Mouse (Mus musculus) heart, adult 9 months (tissue): ENCODE results near the gene Olfr885.

Experiments used
- DNase-seq, 2 experiments: peaks; one replicate each; pipeline ENCODE4 v3.0.0; 2022; ENCODE audit warnings: low spot score in 2 of 2

Olfr885 gene

DNA sequence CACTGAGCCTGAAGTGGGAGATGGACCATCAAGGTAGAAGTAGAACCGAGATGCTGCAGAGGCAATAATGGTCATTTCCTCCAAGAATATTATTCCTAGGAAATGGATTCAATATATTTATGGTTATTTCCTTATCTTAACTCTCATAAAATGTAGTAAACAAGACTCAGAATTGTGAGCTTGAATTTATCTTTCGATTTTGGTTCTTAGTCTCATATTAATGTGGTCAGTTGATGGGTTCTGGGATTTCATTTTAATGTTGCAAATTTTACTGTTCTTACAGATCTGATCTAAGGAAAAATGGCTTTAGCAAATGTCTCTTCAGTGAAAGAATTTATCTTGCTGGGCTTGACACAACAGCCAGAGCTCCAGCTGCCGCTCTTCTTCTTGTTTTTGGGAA lies at the start of gene Olfr885:
Olfr885 (plus strand) TSS at position 301 of the 400 bp plus-strand sequence.
- no peak for DNase-seq

DNA sequence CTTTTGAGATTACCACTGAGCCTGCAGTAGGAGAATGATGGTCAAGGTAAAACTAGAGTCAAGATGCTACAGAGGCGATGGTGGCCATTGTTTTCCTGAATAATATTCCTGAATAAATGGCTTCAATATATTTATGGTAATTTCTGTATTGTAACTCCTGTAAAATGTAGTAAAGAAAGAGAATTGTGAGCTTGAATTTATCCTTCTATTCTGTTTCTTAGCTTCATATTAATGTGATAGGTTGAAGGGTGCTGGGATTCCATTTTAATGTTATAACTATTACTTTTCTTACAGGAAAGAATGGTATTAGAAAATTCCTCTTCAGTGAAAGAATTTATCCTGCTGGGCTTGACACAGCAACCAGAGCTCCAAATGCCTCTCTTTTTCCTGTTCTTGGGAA lies 35.6 kb upstream of the Olfr885 start, which contains the start of gene Olfr883:
Olfr883 (plus strand) TSS at position 301 of the 400 bp plus-strand sequence.
- DNase-seq = no peak

- no peak for DNase-seq
These were observed 14.9 kb upstream of the Olfr885 start, which contains the start of gene Olfr884 for GRCm38 (mm10) chr9:38046255-38046654. Olfr884 (plus strand) TSS chr9:38046555.

DNA sequence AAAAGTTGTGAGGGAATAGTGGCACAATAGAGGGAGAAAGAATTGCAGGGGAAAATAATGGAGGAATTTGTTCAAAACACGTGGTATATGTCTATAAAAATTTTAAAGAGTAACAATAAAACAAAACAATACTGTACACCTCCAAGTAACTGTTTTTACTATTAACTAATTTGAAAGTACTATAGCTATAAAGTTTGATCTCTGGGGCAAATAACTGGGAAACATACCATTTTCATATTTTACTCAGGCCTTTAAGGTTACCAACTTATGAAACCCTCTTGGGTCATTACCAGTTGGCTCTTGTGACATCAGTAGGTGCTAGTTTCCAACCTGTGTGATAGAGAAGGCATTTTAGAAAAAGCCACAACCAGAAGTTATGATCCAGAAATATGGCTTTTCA lies 22.6 kb downstream of the Olfr885 start, which contains the start of gene Olfr887:
Olfr887 (plus strand) TSS at position 301 of the 400 bp plus-strand sequence.
- DNase-seq = no peak

- no peak for DNase-seq
These were observed 46.7 kb downstream of the Olfr885 start, which contains the start of gene Olfr888 for GRCm38 (mm10) chr9:38107828-38108227. Olfr888 (plus strand) TSS chr9:38108128.
